Mouse (Mus musculus): ENCODE data around the gene Dpp8. TPM values are rescaled to one million over a fixed set of nuclear protein-coding genes. Genes with fewer than 3 reads are reported as not detected.
"Not testable (repeated sequence)": the region's sequence is repeated elsewhere in the genome, so short reads cannot be mapped to it uniquely, and the experiment has no call there.

Dpp8 gene
- polyA plus RNA-seq, 1 experiment from 2014 or later: 32.5 TPM

GRCm38 (mm10) chr9:65023447-65023846, 8.8 kb upstream of the Dpp8 start:
- Histone ChIP-seq H3K4me1 (peaks cover 4% of the 10 kb centered on the region), H3K27me3 (replicated peaks) (no peaks in the 10 kb centered on the region), H3K9me3 (no peaks in the 10 kb centered on the region), H3K4me2 (no peak overlapping the region), H3K9ac (no peak overlapping the region), H3K27ac (no peak overlapping the region), H3K4me3 (replicated peaks) (no peak overlapping the region), H3K36me3 (no peaks in the 10 kb centered on the region)
- 79% methylated on average over 3 of the region's 3 CpGs for WGBS
- no peak for ATAC-seq (ENCODE audit: insufficient read depth, low FRiP score, low read depth)

- peaks cover 4% of the 10 kb centered on the region; the same call in 1 of the 2 replicates for H3K4me1 ChIP-seq
- ATAC-seq (ENCODE audit: insufficient read depth, low FRiP score, low read depth): no peak
- no peak overlapping the region for H3K4me2 ChIP-seq
- no peak overlapping the region for H3K27ac ChIP-seq
- H3K9ac ChIP-seq: no peak overlapping the region
- no peak overlapping the region for H3K4me3 ChIP-seq (replicated peaks)
- no peaks in the 10 kb centered on the region for H3K36me3 ChIP-seq
- no peaks in the 10 kb centered on the region for H3K27me3 ChIP-seq (replicated peaks)
- H3K9me3 ChIP-seq: no peaks in the 10 kb centered on the region
- 81% methylated on average over 7 of the region's 7 CpGs for WGBS
Observed at GRCm38 (mm10) chr9:65027241-65027640, 5.0 kb upstream of the Dpp8 start.

- no peak overlapping the region for H3K4me2 ChIP-seq
- H3K9me3 ChIP-seq: no peaks in the 10 kb centered on the region
- 84% methylated on average over 5 of the region's 5 CpGs for WGBS
- no peak for ATAC-seq (ENCODE audit: insufficient read depth, low FRiP score, low read depth)
- H3K4me3 ChIP-seq (replicated peaks): no peak overlapping the region
- no peaks in the 10 kb centered on the region for H3K27me3 ChIP-seq (replicated peaks)
- no peaks in the 10 kb centered on the region for H3K36me3 ChIP-seq
- H3K4me1 ChIP-seq: peaks cover 6% of the 10 kb centered on the region
- H3K27ac ChIP-seq: no peak overlapping the region
- H3K9ac ChIP-seq: no peak overlapping the region
Observed at GRCm38 (mm10) chr9:65028313-65028712, 3.9 kb upstream of the Dpp8 start.

DNA sequence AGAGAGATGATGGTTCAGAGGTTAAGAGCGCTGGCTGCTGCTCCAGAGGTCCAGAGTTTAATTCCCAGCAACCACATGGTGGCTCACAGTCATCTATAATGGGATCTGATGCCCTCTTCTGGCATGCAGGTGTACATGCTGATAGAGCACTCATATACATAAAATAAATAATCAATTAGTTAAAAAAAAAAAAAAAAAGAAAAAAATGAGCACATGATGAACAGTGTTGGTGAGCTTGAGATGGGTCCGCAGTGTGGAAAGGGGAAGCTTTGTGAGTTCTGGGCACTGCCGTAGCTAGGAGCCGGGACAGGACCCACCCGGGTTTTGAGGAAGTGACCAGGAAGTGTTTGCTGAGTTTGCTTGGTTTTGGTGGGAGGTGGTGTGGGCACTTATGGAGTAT, 859 bp upstream of the Dpp8 start:
- H3K9ac ChIP-seq; H3K36me3 ChIP-seq; H3K4me3 ChIP-seq (replicated peaks); H3K27ac ChIP-seq; H3K4me1 ChIP-seq; H3K27me3 ChIP-seq (replicated peaks); H3K4me2 ChIP-seq; H3K9me3 ChIP-seq; ATAC-seq (ENCODE audit: insufficient read depth, low FRiP score, low read depth): not testable (repeated sequence)
- 62% methylated on average over 5 of the region's 5 CpGs for WGBS

GRCm38 (mm10) chr9:65031894-65032268, 333 bp upstream of the Dpp8 start:
- Histone ChIP-seq H3K9ac (no peak overlapping the region), H3K9me3 (no peaks in the 10 kb centered on the region), H3K4me2 (peak overlapping the region; percentile 43), H3K36me3 (0 out of 2 replicates have a peak, but pooled peaks cover under 1% of the 10 kb centered on the region), H3K4me1 (peaks cover 6% of the 10 kb centered on the region), H3K27ac (0 out of 2 replicates have a peak overlapping the region, but pooled peaks have one; percentile 7), H3K27me3 (replicated peaks) (no peaks in the 10 kb centered on the region), H3K4me3 (replicated peaks) (peak overlapping the region; percentile 87)
- ATAC-seq (ENCODE audit: insufficient read depth, low FRiP score, low read depth): no peak
- WGBS: 27% methylated on average over 4 of the region's 4 CpGs

GRCm38 (mm10) chr9:65036456-65036855, 4.2 kb downstream of the Dpp8 start:
- peaks cover 6% of the 10 kb centered on the region for H3K4me1 ChIP-seq
- H3K36me3 ChIP-seq: peaks cover 14% of the 10 kb centered on the region
- no peaks in the 10 kb centered on the region for H3K9me3 ChIP-seq
- no peak overlapping the region for H3K4me3 ChIP-seq (replicated peaks)
- 0 out of 2 replicates have a peak overlapping the region, but pooled peaks have one; percentile 26 for H3K27ac ChIP-seq
- WGBS: 97% methylated on average over 1 of the region's 1 CpGs
- H3K27me3 ChIP-seq (replicated peaks): no peaks in the 10 kb centered on the region
- H3K9ac ChIP-seq: no peak overlapping the region
- no peak overlapping the region for H3K4me2 ChIP-seq
- ATAC-seq (ENCODE audit: insufficient read depth, low FRiP score, low read depth): no peak

DNA sequence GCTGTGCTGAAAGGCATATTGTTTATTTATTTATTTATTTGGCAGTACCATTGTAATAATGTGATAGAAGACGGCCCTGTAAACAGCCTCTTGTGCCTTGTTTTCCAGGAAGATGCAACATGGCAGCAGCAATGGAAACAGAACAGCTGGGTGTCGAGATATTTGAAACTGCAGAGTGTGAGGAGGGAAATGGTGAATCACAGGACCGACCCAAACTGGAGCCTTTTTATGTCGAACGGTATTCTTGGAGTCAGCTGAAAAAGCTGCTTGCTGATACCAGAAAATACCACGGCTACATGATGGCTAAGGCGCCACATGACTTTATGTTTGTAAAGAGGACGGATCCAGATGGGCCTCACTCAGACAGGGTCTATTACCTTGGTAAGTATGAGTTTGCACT, 4.6 kb downstream of the Dpp8 start:
- 84% methylated on average over 8 of the region's 8 CpGs for WGBS
- Histone ChIP-seq H3K9ac (no peak overlapping the region), H3K4me2 (no peak overlapping the region), H3K4me3 (replicated peaks) (no peak overlapping the region), H3K9me3 (no peaks in the 10 kb centered on the region), H3K4me1 (peaks cover 5% of the 10 kb centered on the region), H3K27me3 (replicated peaks) (no peaks in the 10 kb centered on the region), H3K36me3 (peaks cover 14% of the 10 kb centered on the region), H3K27ac (no peak overlapping the region)
- no peak for ATAC-seq (ENCODE audit: insufficient read depth, low FRiP score, low read depth)

- ATAC-seq (ENCODE audit: insufficient read depth, low FRiP score, low read depth): no peak
- H3K4me1 ChIP-seq: no peaks in the 10 kb centered on the region
- no peak overlapping the region for H3K27ac ChIP-seq
- 94% methylated on average over 5 of the region's 5 CpGs for WGBS
- H3K27me3 ChIP-seq (replicated peaks): no peaks in the 10 kb centered on the region
- H3K36me3 ChIP-seq: peaks cover 33% of the 10 kb centered on the region
- no peak overlapping the region for H3K9ac ChIP-seq
- H3K4me3 ChIP-seq (replicated peaks): no peak overlapping the region
- H3K9me3 ChIP-seq: no peaks in the 10 kb centered on the region
- no peak overlapping the region for H3K4me2 ChIP-seq
Observed at GRCm38 (mm10) chr9:65041430-65041829, 9.2 kb downstream of the Dpp8 start.

- H3K27ac ChIP-seq: no peak overlapping the region
- 89% methylated on average over 1 of the region's 1 CpGs for WGBS
- ATAC-seq (ENCODE audit: insufficient read depth, low FRiP score, low read depth): no peak
Observed at GRCm38 (mm10) chr9:65046993-65047392, 14.8 kb downstream of the Dpp8 start.

DNA sequence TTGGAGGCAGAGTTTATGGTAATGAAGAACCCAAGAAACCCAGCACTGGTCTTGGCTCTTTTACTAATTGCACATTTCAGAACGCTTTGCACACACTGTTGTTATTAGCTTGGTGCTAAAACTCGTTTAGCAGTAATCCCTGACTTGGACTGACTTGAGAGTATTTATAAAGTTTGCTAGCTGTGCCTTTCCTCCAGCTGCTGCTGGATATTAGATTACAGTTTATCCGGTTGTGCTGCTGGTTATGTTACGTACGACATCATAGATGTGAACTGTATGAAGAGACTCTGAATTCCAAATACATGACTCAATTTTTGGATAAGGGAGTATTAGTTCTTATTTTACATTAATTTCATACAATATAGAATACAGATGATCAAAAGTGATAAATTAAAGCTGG, 17.2 kb downstream of the Dpp8 start:
- no peaks in the 10 kb centered on the region for H3K9me3 ChIP-seq
- H3K27me3 ChIP-seq (replicated peaks): no peaks in the 10 kb centered on the region
- no peak overlapping the region for H3K4me3 ChIP-seq (replicated peaks)
- peaks cover 45% of the 10 kb centered on the region for H3K36me3 ChIP-seq
- no peak overlapping the region for H3K9ac ChIP-seq
- WGBS: 78% methylated on average over 5 of the region's 5 CpGs
- no peak overlapping the region for H3K4me2 ChIP-seq
- no peak overlapping the region for H3K27ac ChIP-seq
- ATAC-seq (ENCODE audit: insufficient read depth, low FRiP score, low read depth): no peak
- no peaks in the 10 kb centered on the region for H3K4me1 ChIP-seq

More at GRCm38 (mm10) chr9:65046993-65047392, 14.8 kb downstream of the Dpp8 start:
- Histone ChIP-seq H3K4me2 (no peak overlapping the region), H3K36me3 (peaks cover 42% of the 10 kb centered on the region), H3K9ac (no peak overlapping the region), H3K4me1 (no peaks in the 10 kb centered on the region), H3K4me3 (replicated peaks) (no peak overlapping the region), H3K27me3 (replicated peaks) (no peaks in the 10 kb centered on the region), H3K9me3 (no peaks in the 10 kb centered on the region)

GRCm38 (mm10) chr9:65050981-65051380, 18.8 kb downstream of the Dpp8 start:
- Histone ChIP-seq H3K27ac (no peak overlapping the region), H3K4me1 (no peaks in the 10 kb centered on the region), H3K4me3 (replicated peaks) (no peak overlapping the region), H3K36me3 (peaks cover 48% of the 10 kb centered on the region), H3K9ac (no peak overlapping the region), H3K27me3 (replicated peaks) (no peaks in the 10 kb centered on the region), H3K4me2 (no peak overlapping the region), H3K9me3 (no peaks in the 10 kb centered on the region)
- WGBS: 91% methylated on average over 3 of the region's 3 CpGs
- no peak for ATAC-seq (ENCODE audit: insufficient read depth, low FRiP score, low read depth)

DNA sequence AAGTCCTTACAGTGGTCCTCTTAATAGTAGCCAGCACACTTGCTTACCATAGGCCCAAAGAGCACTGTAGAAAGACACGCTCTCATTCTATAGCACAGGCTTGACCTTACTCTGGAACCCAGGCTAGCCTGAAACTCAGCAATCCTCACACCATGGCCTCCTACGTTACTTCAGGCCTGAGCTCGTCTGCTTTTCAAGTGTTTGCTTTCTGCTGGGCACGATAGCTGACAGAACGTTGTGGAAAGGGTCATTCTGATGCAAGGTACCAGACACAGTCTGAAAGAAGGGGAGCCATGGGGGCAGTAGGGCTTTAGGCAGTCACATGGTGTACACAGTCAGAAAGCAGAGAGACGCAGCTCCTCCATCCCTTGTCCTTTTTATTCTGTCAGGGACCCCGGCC, 32.0 kb downstream of the Dpp8 start:
- H3K4me3 ChIP-seq (replicated peaks): no peak overlapping the region
- H3K27ac ChIP-seq: no peak overlapping the region
- no peak overlapping the region for H3K9ac ChIP-seq
- ATAC-seq (ENCODE audit: insufficient read depth, low FRiP score, low read depth): no peak
- 87% methylated on average over 7 of the region's 7 CpGs for WGBS
- H3K4me2 ChIP-seq: no peak overlapping the region
- no peaks in the 10 kb centered on the region for H3K4me1 ChIP-seq
- no peaks in the 10 kb centered on the region for H3K27me3 ChIP-seq (replicated peaks)
- H3K9me3 ChIP-seq: no peaks in the 10 kb centered on the region
- peaks cover 38% of the 10 kb centered on the region for H3K36me3 ChIP-seq

- Histone ChIP-seq H3K4me1 (no peaks in the 10 kb centered on the region), H3K9ac (no peak overlapping the region), H3K36me3 (peaks cover 18% of the 10 kb centered on the region), H3K27ac (no peak overlapping the region), H3K27me3 (replicated peaks) (no peaks in the 10 kb centered on the region), H3K4me3 (replicated peaks) (no peak overlapping the region), H3K4me2 (no peak overlapping the region), H3K9me3 (no peaks in the 10 kb centered on the region)
- 82% methylated on average over 3 of the region's 3 CpGs for WGBS
- ATAC-seq (ENCODE audit: insufficient read depth, low FRiP score, low read depth): peak; percentile 80; the same call in 1 of the 2 replicates
Observed at GRCm38 (mm10) chr9:65070587-65070986, 38.4 kb downstream of the Dpp8 start.
